Mouse (Mus musculus): ENCODE data around the gene Cypt1. TPM values are rescaled to one million over a fixed set of nuclear protein-coding genes. Genes with fewer than 3 reads are reported as not detected.

Gene Cypt1
- total RNA-seq (2021), result not detected
- long read RNA-seq, experiment 1, result 0 reads
- long read RNA-seq, experiment 2, result 0 reads

DNA sequence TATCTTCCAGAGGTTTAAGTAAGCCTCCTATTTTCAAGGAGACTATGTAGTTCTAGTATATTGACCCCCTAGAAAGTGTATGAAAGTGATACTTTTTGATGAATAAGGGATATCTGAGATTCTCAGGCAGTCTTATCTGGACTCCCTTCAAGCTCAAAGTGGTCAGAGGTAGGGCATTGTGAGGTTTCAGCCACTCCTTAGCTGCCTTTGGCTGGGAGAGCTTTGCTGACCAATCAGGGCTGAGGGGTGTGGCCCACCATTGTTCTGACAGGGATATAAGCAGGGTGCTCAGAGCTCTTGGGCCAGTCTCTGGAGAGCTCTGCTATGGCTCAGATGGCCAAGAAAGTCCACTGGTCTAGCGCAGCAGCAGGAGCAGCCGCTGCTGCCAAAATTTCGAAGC, at the start of gene Cypt1:
TSS of gene Cypt1 (plus strand) at position 301 of the 400 bp plus-strand sequence.
- no peak for DNase-seq (ENCODE audit: low spot score in 2 of 2)

DNA sequence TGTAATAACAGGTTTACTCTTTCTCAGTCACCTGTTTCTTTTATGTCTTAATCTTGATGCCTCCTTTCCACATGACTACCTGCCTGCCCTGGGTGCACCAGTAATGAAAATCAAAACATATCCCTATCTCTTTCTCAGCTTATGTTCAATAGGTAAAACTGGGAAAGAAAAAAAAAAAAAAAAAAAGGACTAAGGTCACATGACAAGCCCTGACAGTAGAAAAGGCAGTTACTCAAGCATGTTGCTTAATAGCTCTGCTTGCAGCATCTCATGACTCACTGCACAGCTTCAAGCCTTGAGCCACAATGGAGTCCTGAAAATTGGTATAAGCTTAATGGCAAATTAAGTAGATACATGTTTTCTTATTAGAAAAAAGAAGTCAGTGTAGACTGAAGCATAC, 24.1 kb downstream of the Cypt1 start:
- DNase-seq (ENCODE audit: low spot score in 2 of 2), result no peak

DNA sequence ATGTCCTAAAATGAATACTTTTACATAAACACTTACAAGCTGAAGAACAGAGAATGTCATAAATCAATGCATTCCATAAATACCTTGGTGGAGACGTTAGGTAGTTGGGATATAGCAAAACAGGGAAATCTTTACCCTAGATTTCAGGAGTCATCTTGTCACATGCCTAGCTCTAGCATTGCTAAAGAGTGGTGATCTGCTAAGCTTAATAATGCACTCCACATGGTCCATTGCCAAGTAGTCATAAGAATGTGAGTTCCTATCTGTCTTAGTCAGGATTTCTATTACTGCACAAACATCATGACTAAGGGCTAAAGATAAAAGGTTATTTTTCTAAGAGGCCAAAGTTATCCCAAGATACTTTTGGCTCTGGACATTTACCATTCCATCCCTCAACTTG, 34.4 kb downstream of the Cypt1 start:
- DNase-seq (ENCODE audit: low spot score in 2 of 2), result no peak

DNA sequence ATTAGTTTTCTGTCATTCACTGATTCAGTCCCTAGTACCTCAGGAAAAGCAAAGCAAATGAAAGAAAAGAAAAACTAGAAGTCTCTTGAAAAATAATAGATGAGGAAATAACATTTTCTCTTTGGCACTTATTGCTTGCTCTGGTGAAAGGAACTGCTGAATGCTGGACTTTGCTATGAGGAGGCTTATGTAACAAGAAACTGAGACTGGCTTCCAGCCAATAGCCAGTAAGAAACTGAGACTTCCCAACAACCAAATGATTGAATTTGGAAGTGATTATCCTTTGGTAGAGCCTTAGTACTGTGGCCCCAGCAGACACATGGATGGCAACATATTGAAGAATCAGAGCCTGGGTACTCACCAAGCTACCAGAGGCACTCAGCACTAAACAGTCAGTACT, 35.8 kb downstream of the Cypt1 start:
- DNase-seq (ENCODE audit: low spot score in 2 of 2), result no peak

Other genes with a start within 250 kb of the Cypt1 start
- 10 to 100 TPM; 27.6 to 35.1 TPM for gene Maoa, start 96.8 kb downstream of the Cypt1 start, total RNA-seq (2021)

Data from adrenal gland, adult 18-20 months (tissue).